Mouse (Mus musculus) liver, embryonic 15.5 days (tissue): ENCODE measurements at regions not wholly inside any gene's neighbourhood (a gene's known extent, or its start where the extent isn't known, plus 50 kb on each side); places are given as distances from the start of the nearest gene placed in this dataset.

Experiments
- ATAC-seq: fragments of 200-750 bp; cut with Nextera tagmentation; 2 replicates; pipeline ENCODE4 v1.8.0; 2017; ENCODE audit warnings: moderate number of reproducible peaks, mild to moderate bottlenecking, moderate library complexity; ENCODE audit not compliant: insufficient read depth
- H3K27ac ChIP-seq: fragments of 300-500 bp; sonication (generic); replicated peaks from 2 replicates; pipeline ENCODE4 v1.5.1; 2015; ENCODE audit warnings: mild to moderate bottlenecking, inconsistent platforms
- H3K27me3 ChIP-seq: fragments of 300-500 bp; sonication (generic); 2 replicates; pipeline ENCODE4 v1.6.1; 2015; ENCODE audit warnings: mild to moderate bottlenecking, inconsistent platforms
- H3K36me3 ChIP-seq: fragments of 300-500 bp; sonication (generic); replicated peaks from 2 replicates; pipeline ENCODE4 v1.6.1; 2015; ENCODE audit warnings: moderate library complexity, mild to moderate bottlenecking, inconsistent platforms
- H3K4me1 ChIP-seq: fragments of 300-500 bp; sonication (generic); replicated peaks from 2 replicates; pipeline ENCODE4 v1.6.1; 2015; ENCODE audit warnings: inconsistent platforms
- H3K4me2 ChIP-seq: fragments of 300-500 bp; sonication (generic); 2 replicates; pipeline ENCODE4 v1.6.1; 2015; ENCODE audit warnings: moderate library complexity, mild to moderate bottlenecking, inconsistent platforms
- H3K4me3 ChIP-seq: fragments of 300-500 bp; sonication (generic); replicated peaks from 2 replicates; pipeline ENCODE4 v1.5.1; 2015; ENCODE audit warnings: mild to moderate bottlenecking, inconsistent platforms
- H3K9ac ChIP-seq: fragments of 300-500 bp; sonication (generic); 2 replicates; pipeline ENCODE4 v1.6.1; 2015; ENCODE audit warnings: moderate library complexity, mild to moderate bottlenecking, inconsistent platforms
- H3K9me3 ChIP-seq: fragments of 300-500 bp; sonication (generic); replicated peaks from 2 replicates; pipeline ENCODE4 v1.6.1; 2016; ENCODE audit warnings: inconsistent platforms
- WGBS: fragments of 180-500 bp; shearing (Covaris S2); methylation state at CpG from one replicate; pipeline ENCODE4 v1.1.7; 2015; ENCODE audit warnings: mixed read lengths; ENCODE audit not compliant: insufficient replicate concordance; 5-methylcytosine and 5-hydroxymethylcytosine counted together

DNA sequence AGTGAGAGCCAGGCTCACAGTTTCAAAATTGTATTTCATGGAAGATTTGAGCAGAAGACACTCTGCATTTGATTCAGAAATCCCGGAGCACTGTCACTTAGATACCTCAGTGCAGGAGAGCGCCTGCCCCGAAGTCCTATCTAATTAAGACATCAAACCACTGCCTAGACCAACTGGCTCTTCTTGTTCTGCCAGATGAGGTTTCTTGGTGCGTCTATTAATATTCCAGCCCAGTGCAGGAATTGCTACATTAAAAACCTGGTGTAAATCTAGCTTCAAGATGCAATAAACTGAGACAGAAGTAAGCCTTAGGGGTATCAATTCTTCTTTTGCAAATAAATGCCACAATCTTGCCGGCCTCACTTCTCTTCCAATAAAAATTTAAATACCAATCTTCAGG, 86.3 kb downstream of the Sox4 start:
- WGBS: 50% methylated on average over 5 of the region's 5 CpGs
- no peak for ATAC-seq
- no peak overlapping the region for H3K4me2 ChIP-seq
- no peaks in the 10 kb centered on the region for H3K4me1 ChIP-seq
- no peak overlapping the region for H3K9ac ChIP-seq
- no peak overlapping the region for H3K4me3 ChIP-seq
- H3K27me3 ChIP-seq: no peaks in the 10 kb centered on the region
- no peak overlapping the region for H3K27ac ChIP-seq
- H3K9me3 ChIP-seq: no peaks in the 10 kb centered on the region
- H3K36me3 ChIP-seq: no peaks in the 10 kb centered on the region

DNA sequence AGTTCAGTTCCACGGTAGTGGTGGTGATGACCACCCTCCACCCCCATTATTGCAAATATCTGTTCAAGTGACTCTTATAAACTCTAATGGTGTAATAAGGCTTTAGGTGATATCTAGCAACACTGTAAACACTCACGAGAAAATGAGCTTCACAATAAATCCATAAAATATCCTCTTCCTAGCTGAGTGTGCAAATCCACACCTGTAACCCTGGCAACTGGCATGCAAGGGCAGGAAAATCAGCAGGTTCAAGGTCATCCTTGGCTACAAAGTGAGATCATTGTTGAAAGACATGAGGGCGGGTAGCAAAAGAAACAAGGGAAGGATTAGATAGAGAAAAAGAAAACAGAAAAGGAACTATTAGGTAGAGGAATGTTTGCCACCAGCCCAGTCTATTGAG, 86.8 kb downstream of the Sox4 start:
- H3K27ac ChIP-seq: no peak overlapping the region
- ATAC-seq: no peak
- H3K4me3 ChIP-seq: no peak overlapping the region

GRCm38 (mm10) chr13:28860601-28861000, 92.9 kb downstream of the Sox4 start:
- no peak overlapping the region for H3K27ac ChIP-seq
- no peaks in the 10 kb centered on the region for H3K36me3 ChIP-seq
- no peaks in the 10 kb centered on the region for H3K9me3 ChIP-seq
- no peak overlapping the region for H3K4me3 ChIP-seq
- ATAC-seq: no peak
- H3K9ac ChIP-seq: no peak overlapping the region
- 48% methylated on average over 2 of the region's 2 CpGs for WGBS
- no peaks in the 10 kb centered on the region for H3K27me3 ChIP-seq
- H3K4me1 ChIP-seq: no peaks in the 10 kb centered on the region
- no peak overlapping the region for H3K4me2 ChIP-seq

More for the DNA sequence above, 86.8 kb downstream of the Sox4 start:
- no peak overlapping the region for H3K4me2 ChIP-seq
- no peaks in the 10 kb centered on the region for H3K9me3 ChIP-seq
- 52% methylated on average over 3 of the region's 3 CpGs for WGBS
- no peaks in the 10 kb centered on the region for H3K27me3 ChIP-seq
- no peak overlapping the region for H3K9ac ChIP-seq
- H3K36me3 ChIP-seq: no peaks in the 10 kb centered on the region
- no peaks in the 10 kb centered on the region for H3K4me1 ChIP-seq

GRCm38 (mm10) chr13:28859829-28860427, 93.6 kb downstream of the Sox4 start:
- Histone ChIP-seq H3K27ac (no peak overlapping the region), H3K27me3 (no peaks in the 10 kb centered on the region), H3K4me2 (no peak overlapping the region), H3K9me3 (no peaks in the 10 kb centered on the region), H3K36me3 (no peaks in the 10 kb centered on the region), H3K4me1 (no peaks in the 10 kb centered on the region), H3K4me3 (no peak overlapping the region), H3K9ac (no peak overlapping the region)
- ATAC-seq: no peak
- WGBS: 61% methylated on average over 11 of the region's 11 CpGs

GRCm38 (mm10) chr13:28858001-28858400, 95.5 kb downstream of the Sox4 start:
- no peak overlapping the region for H3K4me3 ChIP-seq
- no peaks in the 10 kb centered on the region for H3K9me3 ChIP-seq
- WGBS: 56% methylated on average over 6 of the region's 6 CpGs
- no peak for ATAC-seq
- H3K27me3 ChIP-seq: no peaks in the 10 kb centered on the region
- no peak overlapping the region for H3K4me2 ChIP-seq
- no peaks in the 10 kb centered on the region for H3K4me1 ChIP-seq
- no peak overlapping the region for H3K27ac ChIP-seq
- H3K9ac ChIP-seq: no peak overlapping the region
- H3K36me3 ChIP-seq: no peaks in the 10 kb centered on the region

DNA sequence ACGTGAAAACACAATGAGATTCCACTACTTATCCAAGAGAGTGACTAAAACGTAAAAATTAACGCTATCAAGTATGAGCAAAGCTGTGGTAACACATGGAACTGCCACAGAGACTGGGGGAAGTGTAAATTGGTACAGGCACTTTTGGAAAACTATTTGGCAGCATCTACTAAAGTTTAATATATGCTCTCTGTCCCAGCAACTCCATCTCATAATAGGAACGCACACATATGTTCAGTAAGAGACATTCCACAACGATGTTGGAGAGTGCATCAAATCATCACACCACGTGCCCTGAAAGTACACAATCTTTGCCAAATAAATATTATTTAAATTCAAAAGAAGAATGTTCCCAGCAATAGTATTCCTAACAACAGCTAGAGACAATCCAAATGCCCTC, 96.3 kb downstream of the Sox4 start:
- Histone ChIP-seq H3K9ac (no peak overlapping the region), H3K9me3 (no peaks in the 10 kb centered on the region), H3K36me3 (no peaks in the 10 kb centered on the region), H3K4me3 (no peak overlapping the region), H3K4me1 (no peaks in the 10 kb centered on the region), H3K4me2 (no peak overlapping the region), H3K27ac (no peak overlapping the region), H3K27me3 (no peaks in the 10 kb centered on the region)
- ATAC-seq: no peak
- 73% methylated on average over 6 of the region's 6 CpGs for WGBS

GRCm38 (mm10) chr13:28856472-28856871, 97.0 kb downstream of the Sox4 start:
- Histone ChIP-seq H3K4me1 (no peaks in the 10 kb centered on the region), H3K27me3 (no peaks in the 10 kb centered on the region), H3K27ac (no peak overlapping the region), H3K9me3 (no peaks in the 10 kb centered on the region), H3K4me3 (no peak overlapping the region), H3K36me3 (no peaks in the 10 kb centered on the region), H3K9ac (no peak overlapping the region), H3K4me2 (no peak overlapping the region)
- 36% methylated on average over 4 of the region's 4 CpGs for WGBS
- ATAC-seq: no peak

DNA sequence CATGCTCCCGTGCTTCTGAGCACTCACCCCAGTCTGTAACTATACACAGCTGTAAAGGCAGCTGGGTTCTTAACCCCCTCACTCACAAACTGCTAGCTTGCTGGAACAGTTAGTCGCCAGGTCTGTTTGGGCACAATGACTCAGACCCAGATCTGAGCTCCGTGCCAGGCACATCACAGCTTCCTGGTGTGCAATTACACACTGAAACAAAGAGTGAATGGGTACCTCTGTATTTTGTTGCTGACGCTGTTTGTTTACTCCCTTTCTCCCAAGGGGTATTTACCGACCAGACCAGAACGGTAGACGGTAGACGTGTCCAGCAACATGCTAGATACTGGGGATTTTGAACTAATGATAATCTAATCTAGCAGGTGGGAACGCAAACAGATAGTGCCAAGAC, 99.3 kb downstream of the Sox4 start:
- WGBS: 69% methylated on average over 9 of the region's 9 CpGs
- Histone ChIP-seq H3K4me2 (no peak overlapping the region), H3K27ac (no peak overlapping the region), H3K36me3 (no peaks in the 10 kb centered on the region), H3K4me1 (no peaks in the 10 kb centered on the region), H3K9ac (no peak overlapping the region), H3K4me3 (no peak overlapping the region), H3K9me3 (no peaks in the 10 kb centered on the region), H3K27me3 (no peaks in the 10 kb centered on the region)
- ATAC-seq: no peak

GRCm38 (mm10) chr13:28848305-28848704, 105.2 kb downstream of the Sox4 start:
- no peaks in the 10 kb centered on the region for H3K9me3 ChIP-seq
- H3K27ac ChIP-seq: no peak overlapping the region
- WGBS: 71% methylated on average over 5 of the region's 5 CpGs
- no peaks in the 10 kb centered on the region for H3K4me1 ChIP-seq
- H3K27me3 ChIP-seq: no peaks in the 10 kb centered on the region
- H3K36me3 ChIP-seq: no peaks in the 10 kb centered on the region
- ATAC-seq: no peak
- no peak overlapping the region for H3K4me3 ChIP-seq
- H3K4me2 ChIP-seq: no peak overlapping the region
- H3K9ac ChIP-seq: no peak overlapping the region

DNA sequence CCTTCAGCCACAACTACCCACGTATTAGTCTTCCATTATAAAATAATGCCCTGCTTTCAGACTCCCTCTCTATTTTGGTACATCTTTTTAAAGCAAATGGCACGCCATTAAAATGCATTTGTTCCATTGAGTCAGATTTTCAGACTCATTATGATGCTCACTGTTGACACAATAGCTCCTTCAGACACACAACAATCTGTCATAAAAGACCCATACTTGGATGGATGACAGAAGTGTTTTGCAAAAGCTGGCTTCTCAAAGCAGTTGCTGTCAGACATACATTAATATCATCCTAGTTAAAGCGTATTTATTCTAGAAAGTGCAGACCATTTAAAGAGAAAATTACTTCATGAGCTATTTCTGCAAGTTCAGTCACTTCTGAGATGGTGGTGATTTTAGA, 106.0 kb downstream of the Sox4 start:
- H3K27me3 ChIP-seq: no peaks in the 10 kb centered on the region
- no peak overlapping the region for H3K27ac ChIP-seq
- H3K4me2 ChIP-seq: no peak overlapping the region
- H3K4me1 ChIP-seq: no peaks in the 10 kb centered on the region
- 57% methylated on average over 3 of the region's 3 CpGs for WGBS
- no peak overlapping the region for H3K9ac ChIP-seq
- no peak overlapping the region for H3K4me3 ChIP-seq
- H3K36me3 ChIP-seq: no peaks in the 10 kb centered on the region
- ATAC-seq: no peak
- no peaks in the 10 kb centered on the region for H3K9me3 ChIP-seq

GRCm38 (mm10) chr13:28844495-28844894, 109.0 kb downstream of the Sox4 start:
- Histone ChIP-seq H3K27ac (no peak overlapping the region), H3K9me3 (no peaks in the 10 kb centered on the region), H3K4me3 (no peak overlapping the region), H3K4me1 (no peaks in the 10 kb centered on the region), H3K36me3 (no peaks in the 10 kb centered on the region), H3K4me2 (no peak overlapping the region), H3K27me3 (no peaks in the 10 kb centered on the region), H3K9ac (no peak overlapping the region)
- ATAC-seq: no peak
- 62% methylated on average over 3 of the region's 3 CpGs for WGBS

DNA sequence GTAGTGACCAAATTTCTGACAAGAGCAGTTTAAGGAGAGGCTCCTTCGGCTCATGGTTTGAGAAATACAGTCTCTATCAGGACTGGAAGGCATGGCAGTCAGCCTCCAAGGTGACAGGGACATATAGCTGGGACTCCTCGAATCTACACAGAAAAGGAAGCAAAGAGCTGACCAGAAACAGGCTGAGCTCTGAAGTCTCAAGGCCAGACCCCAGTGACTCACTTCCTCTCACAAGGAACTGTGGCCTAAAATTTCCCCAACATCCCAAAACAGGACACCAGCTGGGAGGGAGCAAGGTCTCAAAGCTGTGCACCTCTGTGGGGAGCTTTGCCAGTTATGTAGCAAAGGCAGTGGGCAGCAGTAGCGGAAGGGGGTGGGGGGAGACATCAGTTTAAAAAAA, 110.7 kb downstream of the Sox4 start:
- Histone ChIP-seq H3K4me1 (no peaks in the 10 kb centered on the region), H3K4me2 (no peak overlapping the region), H3K27me3 (no peaks in the 10 kb centered on the region), H3K36me3 (no peaks in the 10 kb centered on the region), H3K9ac (no peak overlapping the region), H3K27ac (no peak overlapping the region), H3K4me3 (no peak overlapping the region), H3K9me3 (no peaks in the 10 kb centered on the region)
- 16% methylated on average over 3 of the region's 3 CpGs for WGBS
- ATAC-seq: no peak
